Mouse (Mus musculus) cerebellum, adult 2 months (tissue): ENCODE measurements around the gene Ell2.

Experiments
- CTCF ChIP-seq: fragments of 200-500 bp; IDR thresholded peaks from 2 replicates; pipeline ENCODE4 v1.5.1; 2011; ENCODE audit warnings: low read depth, mild to moderate bottlenecking, control low read depth, low read length, moderate library complexity, borderline replicate concordance; ENCODE audit not compliant: insufficient read depth
- POLR2A ChIP-seq: fragments of 200-500 bp; IDR thresholded peaks from 2 replicates; pipeline ENCODE4 v1.6.1; 2011; ENCODE audit warnings: low read length, control low read depth, borderline replicate concordance; ENCODE audit not compliant: insufficient read depth

DNA sequence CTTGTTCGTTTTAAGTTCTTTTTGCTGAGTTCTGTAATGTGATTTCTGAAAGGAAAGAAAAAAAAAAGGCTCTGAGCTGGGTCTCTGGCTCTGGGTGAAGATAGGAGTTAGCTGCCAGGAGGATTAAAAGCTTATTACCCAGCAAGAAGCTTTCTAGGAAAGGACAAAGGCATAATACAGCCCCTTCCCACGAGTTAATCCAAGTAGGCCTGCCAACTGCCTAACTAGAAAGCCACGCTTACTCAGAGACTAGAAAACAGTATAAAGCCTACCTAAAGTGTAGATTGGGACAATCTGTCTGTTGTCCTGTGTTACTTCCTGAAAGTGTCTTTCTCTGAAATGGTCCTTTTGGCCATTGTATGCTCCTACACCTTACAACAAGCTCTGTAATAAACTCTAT is 111.9 kb downstream of the Ell2 start:
- TF ChIP-seq CTCF (no peak), POLR2A (no peak)
